Mouse (Mus musculus) cerebellum, adult 9-11 months (tissue): ENCODE results near the gene Ctnna3.
A peak's percentile ranks its signal among the peaks of the same experiment; 100 is the strongest.

ENCODE experiments used
- DNase-seq: peaks from one replicate; pipeline ENCODE4 v3.0.0; 2022

The Ctnna3 gene

DNA sequence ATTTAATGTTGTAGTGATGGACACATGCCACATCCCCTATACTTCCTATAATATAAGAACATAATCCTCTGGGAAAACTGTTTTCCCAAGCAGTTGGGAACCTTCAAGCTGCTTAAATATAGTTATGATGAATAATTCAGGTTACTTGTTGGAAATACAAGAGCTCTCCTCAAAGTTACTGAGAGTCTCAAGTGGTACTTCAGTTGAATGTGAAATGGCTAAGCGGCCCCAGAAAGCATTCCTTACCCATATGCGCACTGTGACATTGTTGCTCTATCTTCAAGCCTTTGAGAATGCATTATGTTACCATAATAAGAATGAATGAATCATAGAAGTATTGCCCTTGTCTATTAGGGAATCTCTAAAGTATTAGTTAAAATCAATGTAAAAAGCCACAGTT is 542.4 kb downstream of the Ctnna3 start:
- no peak for DNase-seq

- no peak for DNase-seq
These were observed 548.2 kb downstream of the Ctnna3 start for GRCm38 (mm10) chr10:63978101-63978500.

- no peak for DNase-seq
These were observed 548.6 kb downstream of the Ctnna3 start for GRCm38 (mm10) chr10:63978535-63978934.

DNA sequence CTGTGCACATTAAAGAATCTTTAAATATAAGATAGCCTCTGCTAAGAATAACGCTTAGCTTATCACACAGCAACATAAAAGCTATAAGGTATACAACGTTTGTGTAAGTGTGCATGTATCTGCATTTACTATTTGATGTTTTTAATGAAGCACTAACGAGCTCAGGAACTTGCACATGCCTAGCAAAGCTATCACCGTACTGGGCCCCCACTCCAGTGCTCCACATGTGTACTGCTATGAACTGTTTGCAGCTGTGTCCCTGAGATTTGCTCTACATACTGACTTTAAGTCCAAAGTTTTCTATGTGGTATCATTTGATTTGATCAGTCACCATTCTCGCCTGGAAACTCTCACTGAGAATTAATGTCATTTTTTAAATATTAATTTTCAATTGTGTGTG is 549.1 kb downstream of the Ctnna3 start:
- no peak for DNase-seq

- no peak for DNase-seq
These were observed 549.5 kb downstream of the Ctnna3 start for GRCm38 (mm10) chr10:63979410-63979809.

DNA sequence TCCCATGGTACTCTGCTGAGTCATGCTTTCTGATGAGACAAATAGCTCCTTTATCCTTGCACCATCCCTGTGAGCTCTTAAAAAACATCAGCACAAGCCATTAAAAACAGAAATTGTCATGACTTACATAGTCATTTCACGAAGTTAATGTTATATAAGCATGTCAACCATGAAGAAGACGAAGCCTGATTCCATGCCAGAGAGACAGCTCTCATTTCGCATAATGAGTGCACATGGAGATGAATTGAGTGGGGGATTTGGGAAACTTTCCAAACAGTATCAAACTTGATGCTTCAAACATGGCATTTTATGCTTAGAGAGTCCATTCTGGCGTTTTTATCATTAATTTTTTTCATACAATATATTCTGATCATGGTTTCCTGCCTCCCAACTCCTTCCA is 555.7 kb downstream of the Ctnna3 start:
- no peak for DNase-seq

DNA sequence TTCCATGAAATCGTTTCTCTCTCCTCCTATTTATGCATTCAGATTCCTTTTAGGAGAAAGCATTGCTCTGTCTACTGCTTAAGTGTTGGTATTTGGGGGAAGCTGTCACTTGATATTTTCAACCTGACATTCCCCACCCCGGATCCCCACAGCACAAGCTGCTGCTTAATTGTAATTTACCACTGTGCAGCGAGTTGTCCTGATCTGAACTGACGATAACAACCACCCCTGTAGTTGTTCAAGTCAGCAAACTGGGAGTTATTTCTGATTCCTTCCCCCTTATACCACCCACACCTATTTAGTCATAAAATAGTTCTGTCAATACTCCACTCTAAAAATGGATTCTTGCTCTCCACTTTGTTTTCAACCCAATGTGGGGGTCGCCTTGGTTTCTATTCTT is 564.4 kb downstream of the Ctnna3 start:
- no peak for DNase-seq

DNA sequence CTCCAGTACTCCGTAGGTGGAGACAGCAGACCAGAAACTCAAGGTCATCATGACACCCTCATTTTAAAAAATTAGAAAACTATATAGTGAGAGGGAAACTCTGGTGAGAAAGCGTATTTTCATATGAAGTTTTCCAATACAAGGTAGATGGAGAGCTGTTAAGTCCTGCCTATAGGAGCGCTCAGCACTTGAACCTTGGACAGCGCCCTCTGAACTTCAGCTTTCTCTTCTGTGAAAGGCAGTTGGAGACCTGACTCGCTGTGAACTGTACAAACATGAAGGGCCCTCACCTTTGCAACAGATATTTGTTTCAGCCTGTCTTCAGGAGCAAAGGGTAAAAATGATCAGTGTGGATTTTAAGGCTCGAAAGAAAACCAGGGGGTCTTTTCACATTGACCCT is 571.6 kb downstream of the Ctnna3 start:
- no peak for DNase-seq

- no peak for DNase-seq
These were observed 572.1 kb downstream of the Ctnna3 start for GRCm38 (mm10) chr10:64001996-64002395.

GRCm38 (mm10) chr10:64020347-64020746 is 590.4 kb downstream of the Ctnna3 start:
- no peak for DNase-seq

DNA sequence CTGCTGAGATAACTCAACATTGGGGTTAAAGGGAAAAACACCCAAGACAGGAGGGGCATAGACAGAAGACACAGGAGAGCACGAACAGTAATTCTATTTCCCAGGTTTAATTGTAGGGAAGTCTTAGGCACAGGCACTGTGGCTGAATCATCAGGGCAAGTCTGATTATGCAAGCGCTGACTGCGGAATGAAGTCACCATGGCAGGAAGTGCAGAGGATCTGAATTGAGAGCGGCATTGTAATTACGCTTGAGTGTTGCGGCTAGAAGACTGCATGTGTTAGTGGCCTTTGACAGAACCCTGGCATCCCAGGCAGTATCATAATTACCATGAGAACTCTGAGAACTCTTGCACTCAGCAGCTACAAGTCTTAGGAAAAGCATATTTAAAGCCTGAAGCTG is 593.4 kb downstream of the Ctnna3 start:
- peak; percentile 37 for DNase-seq

- DNase-seq: peak; percentile 48
These were observed 601.0 kb downstream of the Ctnna3 start for GRCm38 (mm10) chr10:64030901-64031300.

DNA sequence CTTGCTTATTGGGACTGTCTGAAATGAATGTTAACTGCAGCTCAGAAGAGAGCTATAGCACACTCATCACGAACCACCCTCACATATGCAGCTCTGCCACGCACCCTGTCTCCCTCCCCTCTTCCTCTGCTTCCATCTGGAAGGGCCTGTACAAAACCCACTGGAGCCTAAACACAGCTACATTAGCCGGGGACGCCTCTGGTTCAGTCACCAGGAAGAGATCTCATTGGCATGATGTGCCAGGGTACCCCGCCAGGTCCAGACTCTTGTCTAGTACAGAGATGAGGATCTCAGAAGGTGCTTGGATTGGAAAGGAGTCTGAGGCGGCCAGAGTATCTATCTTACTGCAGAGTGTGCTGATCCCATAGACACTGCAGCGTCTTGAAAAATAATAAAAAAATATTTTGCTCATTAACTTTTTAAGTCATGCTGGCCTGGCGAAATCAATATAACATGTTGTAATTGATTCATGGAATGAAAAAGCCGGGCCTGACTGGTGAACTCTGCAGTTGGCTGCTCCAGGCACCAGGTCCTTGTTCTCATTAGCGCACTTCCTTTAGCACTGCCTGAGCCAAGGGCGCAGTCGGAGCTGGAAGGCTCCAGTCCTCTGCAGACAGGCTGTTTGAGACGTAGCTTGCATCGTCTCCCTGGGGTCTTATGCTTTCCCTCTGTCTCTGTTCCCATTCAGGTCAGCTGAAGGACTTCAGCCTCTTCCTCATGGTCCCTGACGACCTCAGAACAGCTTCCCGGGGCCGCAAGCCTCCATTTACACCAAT is 610.0 kb downstream of the Ctnna3 start:
- peak; percentile 92 for DNase-seq

GRCm38 (mm10) chr10:64041218-64041617 is 611.3 kb downstream of the Ctnna3 start:
- DNase-seq: peak; percentile 64

DNA sequence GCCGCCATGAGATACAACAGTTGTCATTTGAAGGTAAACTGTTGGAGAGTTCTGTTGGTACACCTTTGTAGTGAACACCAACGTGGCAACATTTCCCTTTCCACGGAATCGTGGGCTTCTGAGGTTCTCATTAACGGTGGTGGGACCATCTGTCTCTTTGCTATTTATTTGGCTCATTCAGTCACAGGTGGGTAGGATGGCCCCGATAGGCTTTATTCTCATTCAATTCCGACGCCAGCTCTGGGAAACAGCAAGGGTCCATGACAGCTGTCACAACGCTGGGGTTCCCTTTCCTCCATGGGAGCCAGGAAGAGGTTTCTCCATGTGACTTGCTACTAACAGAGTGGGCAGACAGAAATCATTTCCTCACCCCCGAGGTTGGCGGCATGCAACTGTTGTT is 612.0 kb downstream of the Ctnna3 start:
- peak; percentile 92 for DNase-seq

- DNase-seq: no peak
These were observed 619.3 kb downstream of the Ctnna3 start for GRCm38 (mm10) chr10:64049151-64049550.

DNA sequence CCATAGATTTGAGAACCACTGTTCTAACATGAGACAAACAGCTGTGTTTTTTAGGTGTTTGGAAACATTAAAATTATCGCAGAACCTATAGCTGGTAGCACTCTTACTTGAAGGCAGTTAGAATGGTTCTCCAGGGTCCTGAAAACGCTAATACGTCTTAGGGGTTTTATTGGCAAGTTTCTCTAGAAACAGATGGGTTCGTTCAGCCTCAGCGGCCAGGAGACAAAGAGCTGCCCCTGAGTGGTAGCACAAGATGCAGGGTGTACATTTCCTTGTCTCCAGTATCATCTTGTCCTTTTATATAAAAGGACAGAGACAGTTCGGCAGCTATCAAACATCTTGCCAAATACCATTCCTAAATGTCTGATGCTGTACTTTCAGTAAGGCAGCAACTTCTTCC is 620.0 kb downstream of the Ctnna3 start:
- DNase-seq: no peak

- DNase-seq: no peak
These were observed 633.8 kb downstream of the Ctnna3 start for GRCm38 (mm10) chr10:64063704-64064103.

GRCm38 (mm10) chr10:64075944-64076343 is 646.0 kb downstream of the Ctnna3 start:
- DNase-seq: peak; percentile 64

DNA sequence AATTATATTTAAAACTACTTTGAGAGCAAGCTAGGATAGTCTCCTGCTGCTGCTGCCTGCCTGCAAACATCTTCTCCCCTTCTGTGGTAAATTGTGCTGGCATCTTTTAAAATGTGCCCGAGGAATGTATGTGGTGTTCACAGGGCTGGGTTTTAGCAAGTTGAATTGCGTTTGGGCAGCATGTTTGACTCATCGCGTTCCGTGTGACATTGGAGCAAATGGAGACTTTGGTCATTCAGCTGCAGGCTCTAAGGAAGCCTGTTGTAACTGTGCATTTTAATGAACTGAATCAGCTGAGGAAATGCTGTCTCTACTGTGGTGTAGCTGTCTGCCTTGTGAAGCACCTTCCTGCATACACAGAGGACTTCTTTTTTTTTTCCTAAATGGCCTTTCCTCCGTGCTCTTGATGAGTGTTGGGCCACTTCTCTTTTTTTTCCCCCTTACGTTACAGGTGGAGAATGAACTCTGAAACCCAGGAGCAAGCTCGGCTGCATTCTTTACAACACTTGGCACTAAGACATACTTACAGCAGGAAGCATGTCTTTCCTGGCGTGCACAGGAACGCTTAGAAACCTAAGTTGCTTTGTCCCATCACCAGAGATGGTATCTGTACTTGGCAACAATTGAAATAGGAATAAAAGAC is 646.6 kb downstream of the Ctnna3 start:
- no peak for DNase-seq

DNA sequence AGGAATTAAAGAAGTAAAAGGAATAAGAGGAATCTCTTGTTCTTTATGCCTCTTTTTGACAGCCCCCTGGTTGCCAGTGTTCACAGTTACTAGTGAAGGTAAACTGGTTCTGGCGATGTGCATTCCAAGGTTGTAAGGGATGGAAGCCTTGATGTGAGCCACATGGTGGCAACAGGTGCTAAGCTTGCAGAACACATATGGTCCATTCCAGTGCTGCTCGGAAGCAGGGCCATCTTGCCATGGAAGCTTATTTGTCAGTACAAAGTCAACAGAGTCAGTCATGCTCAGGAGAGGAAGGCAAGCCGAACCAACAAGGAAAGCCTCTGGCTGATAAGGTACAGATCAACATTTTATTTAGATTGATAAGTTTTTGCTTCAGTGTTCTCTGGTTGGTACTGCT is 652.4 kb downstream of the Ctnna3 start:
- DNase-seq: peak; percentile 44

DNA sequence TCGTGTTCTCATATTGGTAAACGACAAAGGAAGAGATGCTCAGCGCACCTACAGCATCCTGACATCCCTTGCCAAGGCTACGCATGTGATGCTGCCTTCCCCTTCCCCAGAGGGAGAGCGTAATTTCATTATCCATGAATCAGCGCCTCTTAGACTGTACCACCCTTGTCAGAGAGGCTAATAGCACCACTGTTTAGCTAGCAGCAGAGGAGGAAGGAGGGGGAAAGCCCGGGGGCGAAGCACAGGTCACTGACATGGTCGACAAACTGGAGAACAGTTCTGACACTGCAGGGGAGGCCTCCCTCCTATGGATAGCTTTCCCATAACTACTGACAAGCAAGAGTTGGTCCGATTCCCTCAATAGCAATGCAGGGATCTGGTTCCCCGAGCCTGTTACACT is 653.9 kb downstream of the Ctnna3 start:
- DNase-seq: peak; percentile 59

GRCm38 (mm10) chr10:64084465-64084864 is 654.6 kb downstream of the Ctnna3 start:
- DNase-seq: peak; percentile 50

- DNase-seq: peak; percentile 38
These were observed 656.3 kb downstream of the Ctnna3 start for GRCm38 (mm10) chr10:64086183-64086566.
